Mouse (Mus musculus): ENCODE measurements around the gene Fxyd6.

Gene Fxyd6

GRCm38 (mm10) chr9:45376883-45377282 is 6.9 kb downstream of the Fxyd6 start:
- DNase-seq = no peak

GRCm38 (mm10) chr9:45380411-45381251 is 10.6 kb downstream of the Fxyd6 start:
- no peak for DNase-seq

- no peak for DNase-seq
Measured at GRCm38 (mm10) chr9:45382336-45382735, 12.4 kb downstream of the Fxyd6 start.

GRCm38 (mm10) chr9:45382834-45383233 is 12.8 kb downstream of the Fxyd6 start:
- no peak for DNase-seq

GRCm38 (mm10) chr9:45383883-45384282 is 13.9 kb downstream of the Fxyd6 start:
- no peak for DNase-seq

GRCm38 (mm10) chr9:45386698-45387097 is 16.7 kb downstream of the Fxyd6 start:
- no peak for DNase-seq

- DNase-seq = peak; percentile 91 to 93
Measured at GRCm38 (mm10) chr9:45388385-45388994, 18.5 kb downstream of the Fxyd6 start.

- DNase-seq = no peak
Measured at GRCm38 (mm10) chr9:45389596-45389995, 19.6 kb downstream of the Fxyd6 start.

GRCm38 (mm10) chr9:45391299-45391698 is 21.3 kb downstream of the Fxyd6 start:
- DNase-seq = no peak

GRCm38 (mm10) chr9:45395218-45395617 is 25.2 kb downstream of the Fxyd6 start:
- no peak for DNase-seq

GRCm38 (mm10) chr9:45395796-45396195 is 25.8 kb downstream of the Fxyd6 start:
- DNase-seq = no peak

- peak in 1 of 2 experiments; percentile 51 for DNase-seq
Measured at GRCm38 (mm10) chr9:45398336-45398735, 28.4 kb downstream of the Fxyd6 start.

GRCm38 (mm10) chr9:45399434-45399833 is 29.4 kb downstream of the Fxyd6 start, which contains the start of gene Fxyd2:
Gene Fxyd2, plus strand, starts transcription at chr9:45399669.
- DNase-seq = no peak

- DNase-seq = peak in 1 of 2 experiments; percentile 64
Measured at GRCm38 (mm10) chr9:45401851-45402250, 31.9 kb downstream of the Fxyd6 start.

GRCm38 (mm10) chr9:45402957-45403356 is 33.0 kb downstream of the Fxyd6 start:
- DNase-seq = peak in 1 of 2 experiments; percentile 56

GRCm38 (mm10) chr9:45405694-45406093 is 35.7 kb downstream of the Fxyd6 start:
- peak; percentile 51 to 69 for DNase-seq

GRCm38 (mm10) chr9:45406808-45407207 is 36.8 kb downstream of the Fxyd6 start:
- DNase-seq = peak in 1 of 2 experiments; percentile 53

GRCm38 (mm10) chr9:45407706-45408675 is 38.0 kb downstream of the Fxyd6 start:
- peak; percentile 91 to 93 for DNase-seq

GRCm38 (mm10) chr9:45410193-45410592 is 40.2 kb downstream of the Fxyd6 start:
- DNase-seq = no peak

- no peak for DNase-seq
Measured at GRCm38 (mm10) chr9:45410614-45411013, 40.6 kb downstream of the Fxyd6 start.

- DNase-seq = no peak
Measured at GRCm38 (mm10) chr9:45411111-45411510, 41.1 kb downstream of the Fxyd6 start.

- peak in 1 of 2 experiments; percentile 55 for DNase-seq
Measured at GRCm38 (mm10) chr9:45411803-45412202, 41.8 kb downstream of the Fxyd6 start.

- DNase-seq = peak; percentile 96 to 97
Measured at GRCm38 (mm10) chr9:45412287-45412686, 42.3 kb downstream of the Fxyd6 start.

All from kidney, postnatal 4 days (tissue).